Mouse (Mus musculus) heart, embryonic 10.5 days (tissue): ENCODE data around the gene Lrrk1. TPM values are rescaled to one million over a fixed set of nuclear protein-coding genes. Genes with fewer than 3 reads are reported as not detected.

Experiments
- DNase-seq: peaks from one replicate; pipeline ENCODE4 v3.0.0-alpha.2; 2017; ENCODE audit warnings: low spot score
- H3K27ac ChIP-seq: fragments of 300-500 bp; sonication (generic); 2 replicates; pipeline ENCODE4 v1.5.1; 2016; ENCODE audit warnings: mild to moderate bottlenecking
- H3K27me3 ChIP-seq: fragments of 300-500 bp; sonication (generic); 2 replicates; pipeline ENCODE4 v1.6.1; 2016; ENCODE audit warnings: mild to moderate bottlenecking; ENCODE audit not compliant: poor library complexity, insufficient read depth, severe bottlenecking
- H3K36me3 ChIP-seq: fragments of 300-500 bp; sonication (generic); 2 replicates; pipeline ENCODE4 v1.6.1; 2016; ENCODE audit warnings: mild to moderate bottlenecking, moderate library complexity
- H3K4me1 ChIP-seq: fragments of 300-500 bp; sonication (generic); 2 replicates; pipeline ENCODE4 v1.6.1; 2016; ENCODE audit warnings: mild to moderate bottlenecking
- H3K4me3 ChIP-seq: fragments of 300-500 bp; sonication (generic); 2 replicates; pipeline ENCODE4 v1.5.1; 2016; ENCODE audit warnings: mild to moderate bottlenecking, moderate library complexity
- H3K9me3 ChIP-seq: fragments of 300-500 bp; sonication (generic); 2 replicates; pipeline ENCODE4 v1.6.1; 2016; ENCODE audit warnings: mild to moderate bottlenecking, moderate library complexity
- whole genome bisulfite sequencing: fragments of 180-500 bp; shearing (Covaris S2); methylation state at CpG from one replicate; pipeline ENCODE4 v1.1.7; 2016; 5-methylcytosine and 5-hydroxymethylcytosine counted together
- polyA plus RNA-seq: library from polyadenylated mRNA; unstranded; fragments of >200 nt; fragmentation: Nextera tagmentation; extraction: Ambion mirVana; gene quantifications from 2 replicates; pipeline ENCODE4 v1.2.1, GENCODE M21; 2016

The Lrrk1 gene
- polyA plus RNA-seq, 1 experiment from 2014 or later: 9.9 TPM

GRCm38 (mm10) chr7:66231861-66232260, 156.3 kb downstream of the Lrrk1 start:
- Histone ChIP-seq H3K27ac (peak overlapping the region; percentile 83), H3K36me3 (no peaks in the 10 kb centered on the region), H3K4me3 (no peak overlapping the region), H3K9me3 (no peaks in the 10 kb centered on the region), H3K27me3 (no peaks in the 10 kb centered on the region), H3K4me1 (peaks cover 65% of the 10 kb centered on the region)
- WGBS: 89% methylated on average over 4 of the region's 4 CpGs
- DNase-seq: peak; percentile 68

GRCm38 (mm10) chr7:66230638-66231550, 157.3 kb downstream of the Lrrk1 start:
- no peaks in the 10 kb centered on the region for H3K9me3 ChIP-seq
- H3K4me1 ChIP-seq: peaks cover 65% of the 10 kb centered on the region
- H3K4me3 ChIP-seq: no peak overlapping the region
- H3K27ac ChIP-seq: peak overlapping the region; percentile 83
- H3K27me3 ChIP-seq: no peaks in the 10 kb centered on the region
- H3K36me3 ChIP-seq: no peaks in the 10 kb centered on the region
- WGBS: 67% methylated on average over 17 of the region's 17 CpGs
- DNase-seq: peak; percentile 68

GRCm38 (mm10) chr7:66230246-66230637, 157.9 kb downstream of the Lrrk1 start:
- H3K27me3 ChIP-seq: no peaks in the 10 kb centered on the region
- peak; percentile 56 for DNase-seq
- H3K4me1 ChIP-seq: peaks cover 65% of the 10 kb centered on the region
- no peaks in the 10 kb centered on the region for H3K36me3 ChIP-seq
- WGBS: 67% methylated on average over 4 of the region's 4 CpGs
- H3K4me3 ChIP-seq: no peak overlapping the region
- no peaks in the 10 kb centered on the region for H3K9me3 ChIP-seq
- H3K27ac ChIP-seq: peak overlapping the region; percentile 83

GRCm38 (mm10) chr7:66229433-66229832, 158.7 kb downstream of the Lrrk1 start:
- H3K27me3 ChIP-seq: no peaks in the 10 kb centered on the region
- peaks cover 61% of the 10 kb centered on the region for H3K4me1 ChIP-seq
- peak; percentile 56 for DNase-seq
- WGBS: 72% methylated on average over 7 of the region's 7 CpGs
- H3K27ac ChIP-seq: peak overlapping the region; percentile 83
- no peaks in the 10 kb centered on the region for H3K9me3 ChIP-seq
- no peaks in the 10 kb centered on the region for H3K36me3 ChIP-seq
- no peak overlapping the region for H3K4me3 ChIP-seq

- H3K4me1 ChIP-seq: peaks cover 52% of the 10 kb centered on the region
- no peak overlapping the region for H3K4me3 ChIP-seq
- 0 out of 2 replicates have a peak overlapping the region, but pooled peaks have one; percentile 16 for H3K27ac ChIP-seq
- no peaks in the 10 kb centered on the region for H3K36me3 ChIP-seq
- WGBS: 61% methylated on average over 2 of the region's 2 CpGs
- H3K9me3 ChIP-seq: no peaks in the 10 kb centered on the region
- no peak for DNase-seq
- no peaks in the 10 kb centered on the region for H3K27me3 ChIP-seq
Observed at GRCm38 (mm10) chr7:66228610-66228920, 159.6 kb downstream of the Lrrk1 start.

- H3K4me1 ChIP-seq: peaks cover 47% of the 10 kb centered on the region
- no peaks in the 10 kb centered on the region for H3K27me3 ChIP-seq
- H3K36me3 ChIP-seq: no peaks in the 10 kb centered on the region
- 77% methylated on average over 13 of the region's 13 CpGs for WGBS
- H3K4me3 ChIP-seq: no peak overlapping the region
- H3K27ac ChIP-seq: peak overlapping the region; percentile 16; the same call in 1 of the 2 replicates
- peak; percentile 74 for DNase-seq
- H3K9me3 ChIP-seq: no peaks in the 10 kb centered on the region
Observed at GRCm38 (mm10) chr7:66227814-66228609, 160.1 kb downstream of the Lrrk1 start.

- H3K27ac ChIP-seq: no peak overlapping the region
- no peak overlapping the region for H3K4me3 ChIP-seq
- no peaks in the 10 kb centered on the region for H3K9me3 ChIP-seq
- DNase-seq: peak; percentile 53
- peaks cover 37% of the 10 kb centered on the region for H3K4me1 ChIP-seq
- no peaks in the 10 kb centered on the region for H3K27me3 ChIP-seq
- no peaks in the 10 kb centered on the region for H3K36me3 ChIP-seq
- WGBS: 79% methylated on average over 3 of the region's 3 CpGs
Observed at GRCm38 (mm10) chr7:66225881-66226280, 162.3 kb downstream of the Lrrk1 start.

- Histone ChIP-seq H3K4me1 (peaks cover 27% of the 10 kb centered on the region), H3K36me3 (no peaks in the 10 kb centered on the region), H3K4me3 (no peak overlapping the region), H3K27ac (no peak overlapping the region), H3K27me3 (no peaks in the 10 kb centered on the region), H3K9me3 (no peaks in the 10 kb centered on the region)
- DNase-seq: peak; percentile 38
- 92% methylated on average over 6 of the region's 6 CpGs for WGBS
Observed at GRCm38 (mm10) chr7:66224541-66224940, 163.6 kb downstream of the Lrrk1 start.

GRCm38 (mm10) chr7:66223731-66224130, 164.4 kb downstream of the Lrrk1 start:
- 92% methylated on average over 1 of the region's 1 CpGs for WGBS
- Histone ChIP-seq H3K36me3 (no peaks in the 10 kb centered on the region), H3K4me1 (peaks cover 27% of the 10 kb centered on the region), H3K9me3 (no peaks in the 10 kb centered on the region), H3K27ac (no peak overlapping the region), H3K4me3 (no peak overlapping the region), H3K27me3 (no peaks in the 10 kb centered on the region)
- DNase-seq: no peak

GRCm38 (mm10) chr7:66222621-66223091, 165.5 kb downstream of the Lrrk1 start:
- peak; percentile 67 for DNase-seq
- peak overlapping the region; percentile 62 for H3K27ac ChIP-seq
- WGBS: 37% methylated on average over 8 of the region's 8 CpGs

GRCm38 (mm10) chr7:66219794-66220227, 168.3 kb downstream of the Lrrk1 start:
- H3K27ac ChIP-seq: 0 out of 2 replicates have a peak overlapping the region, but pooled peaks have one; percentile 1
- H3K9me3 ChIP-seq: no peaks in the 10 kb centered on the region
- H3K4me3 ChIP-seq: no peak overlapping the region
- DNase-seq: peak; percentile 62
- no peaks in the 10 kb centered on the region; the same call in 1 of the 2 replicates for H3K27me3 ChIP-seq
- H3K36me3 ChIP-seq: no peaks in the 10 kb centered on the region
- peaks cover 32% of the 10 kb centered on the region for H3K4me1 ChIP-seq
- WGBS: 87% methylated on average over 4 of the region's 4 CpGs

More at GRCm38 (mm10) chr7:66222621-66223091, 165.5 kb downstream of the Lrrk1 start:
- Histone ChIP-seq H3K4me1 (peaks cover 27% of the 10 kb centered on the region), H3K9me3 (no peaks in the 10 kb centered on the region), H3K27me3 (no peaks in the 10 kb centered on the region), H3K36me3 (no peaks in the 10 kb centered on the region), H3K4me3 (no peak overlapping the region)

GRCm38 (mm10) chr7:66219028-66219793, 168.9 kb downstream of the Lrrk1 start:
- WGBS: 86% methylated on average over 4 of the region's 4 CpGs
- H3K4me3 ChIP-seq: no peak overlapping the region
- H3K9me3 ChIP-seq: no peaks in the 10 kb centered on the region
- H3K4me1 ChIP-seq: peaks cover 32% of the 10 kb centered on the region
- no peaks in the 10 kb centered on the region for H3K36me3 ChIP-seq
- DNase-seq: peak; percentile 52
- H3K27me3 ChIP-seq: no peaks in the 10 kb centered on the region; the same call in 1 of the 2 replicates
- peak overlapping the region; percentile 77; the same call in 1 of the 2 replicates for H3K27ac ChIP-seq
